Mouse (Mus musculus): ENCODE results near the gene Clcnkb. TPM values are rescaled to one million over a fixed set of nuclear protein-coding genes. Genes with fewer than 3 reads are reported as not detected.

The Clcnkb gene
- polyA plus RNA-seq (2012; fragmentation: generic; extraction: Trizol), result under 1 TPM; 0.05 TPM

GRCm38 (mm10) chr4:141415924-141416323, at the start of gene Clcnkb:
Gene Clcnkb (minus strand): TSS chr4:141416014.

DNA sequence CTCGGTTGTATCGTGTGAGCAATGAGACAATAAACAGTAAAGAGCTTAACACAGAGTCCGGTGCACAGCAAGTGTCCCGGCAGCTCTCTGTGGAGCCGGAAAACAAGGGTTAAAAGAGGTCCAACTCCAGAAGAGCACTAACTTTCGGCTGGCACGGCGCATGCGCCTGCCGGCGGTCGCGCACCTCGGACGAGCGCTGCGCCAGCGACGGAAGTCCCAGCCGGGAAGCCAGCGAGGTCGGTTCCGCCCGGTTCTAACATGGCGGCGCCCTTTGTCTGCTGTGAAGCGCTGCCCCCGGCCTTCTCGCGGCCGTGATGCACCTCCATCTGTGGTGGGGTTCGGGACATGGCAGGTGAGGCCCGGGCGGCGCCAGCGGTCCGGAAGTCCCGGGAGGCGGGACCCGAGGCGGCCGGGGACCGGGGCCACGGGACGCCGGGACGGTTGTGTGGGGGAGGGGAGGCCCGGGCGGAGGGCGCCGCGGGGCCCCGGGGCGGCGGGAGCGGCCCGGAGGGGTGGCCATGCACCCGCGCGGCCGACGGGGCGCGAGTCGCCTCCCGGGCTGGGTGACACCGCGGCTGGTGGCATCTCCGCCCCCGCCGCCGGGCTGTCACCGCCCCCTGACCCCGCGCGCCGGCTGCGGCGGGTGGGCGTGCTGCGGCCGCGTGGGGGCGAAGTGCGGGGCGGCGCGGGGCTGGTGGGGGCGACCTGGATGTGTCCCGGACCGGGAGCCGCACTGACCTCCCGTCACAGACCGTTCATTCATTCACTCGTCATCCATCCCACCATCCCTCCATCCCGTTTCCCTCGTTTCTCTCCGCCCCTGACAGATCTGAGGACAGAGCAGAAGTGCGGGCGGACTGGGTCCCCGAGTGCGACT, 28.9 kb upstream of the Clcnkb start, which contains the start of gene Zbtb17:
Gene Zbtb17, plus strand, starts transcription at position 204 of the 877 bp plus-strand sequence.

GRCm38 (mm10) chr4:141435974-141436373, 20.2 kb upstream of the Clcnkb start, which contains the start of gene Srarp:
Gene Srarp (minus strand): TSS chr4:141436105.

GRCm38 (mm10) chr4:141420192-141420829, 4.5 kb upstream of the Clcnkb start, which contains the start of gene Hspb7:
Gene Hspb7 (plus strand): TSS chr4:141420779.

DNA sequence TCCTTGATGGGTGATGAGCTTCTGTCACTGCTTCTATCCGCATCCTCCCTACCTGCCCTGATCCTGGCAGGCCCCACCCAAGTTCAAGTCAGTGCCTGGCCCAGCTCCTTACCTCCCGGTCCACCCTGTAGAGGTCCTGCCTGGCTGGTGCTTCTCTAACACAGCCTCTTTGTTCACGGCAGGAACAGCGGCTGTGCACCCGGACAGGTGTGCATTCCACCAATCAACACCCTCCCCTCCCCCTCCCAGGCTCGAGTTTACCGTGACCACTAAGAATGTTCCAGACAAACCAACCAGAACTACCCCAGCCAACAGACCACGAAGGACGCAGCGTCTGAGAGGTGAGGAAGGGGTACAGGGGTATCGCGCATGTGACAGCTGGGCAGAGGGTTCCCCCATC, 17.3 kb downstream of the Clcnkb start, which contains the start of gene Clcnka:
Gene Clcnka, minus strand, starts transcription at position 180 of the 400 bp plus-strand sequence.

GRCm38 (mm10) chr4:141367997-141368791, 47.6 kb downstream of the Clcnkb start, which contains the start of gene Fam131c:
Gene Fam131c (plus strand): TSS chr4:141368220.

Other genes with a start within 250 kb of the Clcnkb start
- gene Rsg1, start 202.1 kb downstream of the Clcnkb start, polyA plus RNA-seq (2012; fragmentation: generic; extraction: Trizol), result 1 to 10 TPM in 1 of 2 experiments, under 1 TPM in 1; 0.22 to 1.8 TPM
- 10 to 100 TPM; 13.7 to 46.9 TPM for gene Arhgef19, start 176.5 kb downstream of the Clcnkb start, polyA plus RNA-seq (2012; fragmentation: generic; extraction: Trizol)
- gene Epha2, start 114.8 kb downstream of the Clcnkb start, polyA plus RNA-seq (2012; fragmentation: generic; extraction: Trizol), result 10 to 100 TPM; 13.2 to 14.1 TPM
- gene Fam131c, start 47.8 kb downstream of the Clcnkb start, polyA plus RNA-seq (2012; fragmentation: generic; extraction: Trizol), result under 1 TPM; 0.02 to 0.85 TPM
- not detected for gene Clcnka, start 17.3 kb downstream of the Clcnkb start, polyA plus RNA-seq (2012; fragmentation: generic; extraction: Trizol)
- gene Hspb7, start 4.8 kb upstream of the Clcnkb start, polyA plus RNA-seq (2012; fragmentation: generic; extraction: Trizol), result under 1 TPM; 0.17 to 0.20 TPM
- not detected for gene Srarp, start 20.1 kb upstream of the Clcnkb start, polyA plus RNA-seq (2012; fragmentation: generic; extraction: Trizol)
- gene Zbtb17, start 28.6 kb upstream of the Clcnkb start, polyA plus RNA-seq (2012; fragmentation: generic; extraction: Trizol), result 10 to 100 TPM; 17.6 to 22.3 TPM
- gene Spen, start 122.6 kb upstream of the Clcnkb start, polyA plus RNA-seq (2012; fragmentation: generic; extraction: Trizol), result 10 to 100 TPM in 1 of 2 experiments, 1 to 10 TPM in 1; 1.1 to 11.3 TPM
- gene Fblim1, start 190.1 kb upstream of the Clcnkb start, polyA plus RNA-seq (2012; fragmentation: generic; extraction: Trizol), result 10 to 100 TPM; 11.7 to 20.0 TPM
- under 1 TPM; 0.07 to 0.98 TPM for gene Tmem82, start 202.6 kb upstream of the Clcnkb start, polyA plus RNA-seq (2012; fragmentation: generic; extraction: Trizol)
- gene Slc25a34, start 207.8 kb upstream of the Clcnkb start, polyA plus RNA-seq (2012; fragmentation: generic; extraction: Trizol), result 1 to 10 TPM in 1 of 2 experiments, under 1 TPM in 1; 0.83 to 3.1 TPM
- gene Plekhm2, start 248.9 kb upstream of the Clcnkb start, polyA plus RNA-seq (2012; fragmentation: generic; extraction: Trizol), result 10 to 100 TPM in 1 of 2 experiments, 1 to 10 TPM in 1; 8.2 to 16.1 TPM